Mouse (Mus musculus) kidney, embryonic 14.5 days (tissue): ENCODE measurements around the gene Cyp46a1. TPM values are rescaled to one million over a fixed set of nuclear protein-coding genes. Genes with fewer than 3 reads are reported as not detected.

Experiments used
- ATAC-seq: fragments of 200-750 bp; cut with Nextera tagmentation; 2 replicates; pipeline ENCODE4 v1.8.0; 2017; ENCODE audit warnings: moderate number of reproducible peaks, mild to moderate bottlenecking, moderate TSS enrichment, moderate library complexity; ENCODE audit not compliant: low FRiP score, low TSS enrichment
- H3K27ac ChIP-seq: fragments of 300-500 bp; sonication (generic); 2 replicates; pipeline ENCODE4 v1.5.1; 2014; ENCODE audit warnings: low read depth, mild to moderate bottlenecking, low read length, moderate library complexity, mixed read lengths
- H3K27me3 ChIP-seq: fragments of 300-500 bp; sonication (generic); 2 replicates; pipeline ENCODE4 v1.6.1; 2014; ENCODE audit warnings: mild to moderate bottlenecking, low read length; ENCODE audit not compliant: control insufficient read depth, insufficient read depth
- H3K36me3 ChIP-seq: fragments of 300-500 bp; sonication (generic); 2 replicates; pipeline ENCODE4 v1.6.1; 2014; ENCODE audit warnings: low read length, mixed read lengths; ENCODE audit not compliant: control insufficient read depth, insufficient read depth
- H3K4me1 ChIP-seq: fragments of 300-500 bp; sonication (generic); 2 replicates; pipeline ENCODE4 v1.6.1; 2014; ENCODE audit warnings: low read length, mixed read lengths; ENCODE audit not compliant: control insufficient read depth, insufficient read depth
- H3K4me2 ChIP-seq: fragments of 300-500 bp; sonication (generic); replicated peaks from 2 replicates; pipeline ENCODE4 v1.6.1; 2014; ENCODE audit warnings: low read depth, mild to moderate bottlenecking, low read length
- H3K4me3 ChIP-seq: fragments of 300-500 bp; sonication (generic); 2 replicates; pipeline ENCODE4 v1.5.1; 2014; ENCODE audit warnings: mild to moderate bottlenecking, low read length
- H3K9ac ChIP-seq: fragments of 300-500 bp; sonication (generic); 2 replicates; pipeline ENCODE4 v1.6.1; 2014; ENCODE audit warnings: low read depth, mild to moderate bottlenecking, low read length, moderate library complexity
- H3K9me3 ChIP-seq: fragments of 300-500 bp; sonication (generic); 2 replicates; pipeline ENCODE4 v1.6.1; 2016; ENCODE audit warnings: low read length; ENCODE audit not compliant: control insufficient read depth
- whole genome bisulfite sequencing: fragments of 180-500 bp; shearing (Covaris S2); extraction: QIAGEN DNeasy Blood & Tissue Kit; methylation state at CpG from one replicate; pipeline ENCODE4 v1.1.7; 2014; 5-methylcytosine and 5-hydroxymethylcytosine counted together
- polyA plus RNA-seq: library from polyadenylated mRNA; unstranded; fragments of >200 nt; fragmentation: Nextera tagmentation; extraction: Ambion mirVana; gene quantifications from 2 replicates; pipeline ENCODE4 v1.2.1, GENCODE M21; 2014

Gene Cyp46a1
- polyA plus RNA-seq, 1 experiment from 2014 or later, result 4.7 TPM

DNA sequence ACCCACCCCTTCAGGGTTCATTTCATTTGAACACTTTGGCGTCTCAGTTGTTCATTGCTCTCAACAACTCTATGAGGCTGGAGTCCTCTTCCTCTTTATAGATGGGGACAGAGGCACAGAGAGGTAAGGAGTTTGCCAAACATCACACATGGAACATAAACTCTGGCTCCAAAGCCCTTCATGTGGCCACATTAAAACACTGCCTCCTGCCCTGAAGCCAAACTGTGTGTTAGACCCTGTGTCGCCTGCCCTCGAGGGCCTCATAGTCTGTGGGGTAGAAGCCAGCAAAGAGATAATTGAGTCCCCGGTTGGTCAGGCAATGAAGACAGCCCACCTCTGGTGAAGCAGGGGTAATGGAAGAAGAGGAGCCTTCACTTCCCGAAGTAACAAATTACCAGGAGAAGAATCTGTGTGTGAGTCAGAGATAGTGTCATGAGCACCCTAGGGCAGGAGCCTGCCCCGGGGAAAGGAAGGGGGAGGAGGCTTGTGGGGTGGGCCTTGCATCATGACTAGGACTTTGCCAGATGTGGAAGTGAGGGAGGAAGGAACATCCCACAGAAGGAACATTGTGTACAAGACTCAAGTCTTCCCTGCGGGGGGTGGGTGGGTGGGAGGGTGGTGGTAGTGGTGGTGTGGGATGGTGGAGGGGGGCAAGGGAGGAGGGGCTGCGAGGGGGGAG lies 24.9 kb upstream of the Cyp46a1 start:
- Histone ChIP-seq H3K9me3 (no peaks in the 10 kb centered on the region), H3K9ac (no peak overlapping the region), H3K4me3 (no peak overlapping the region), H3K36me3 (no peaks in the 10 kb centered on the region), H3K27me3 (peaks cover 21% of the 10 kb centered on the region), H3K4me1 (peaks cover 17% of the 10 kb centered on the region; the same call in 1 of the 2 replicates), H3K27ac (no peak overlapping the region), H3K4me2 (no peak overlapping the region)
- 61% methylated on average over 7 of the region's 8 CpGs for WGBS
- no peak for ATAC-seq

- no peaks in the 10 kb centered on the region for H3K9me3 ChIP-seq
- peaks cover 17% of the 10 kb centered on the region; the same call in 1 of the 2 replicates for H3K4me1 ChIP-seq
- no peak overlapping the region for H3K4me3 ChIP-seq
- H3K27me3 ChIP-seq, result peaks cover 14% of the 10 kb centered on the region
- H3K27ac ChIP-seq, result no peak overlapping the region
- H3K36me3 ChIP-seq, result no peaks in the 10 kb centered on the region
- no peak for ATAC-seq
- H3K4me2 ChIP-seq, result no peak overlapping the region
- 86% methylated on average over 4 of the region's 4 CpGs for WGBS
- H3K9ac ChIP-seq, result no peak overlapping the region
Observed at GRCm38 (mm10) chr12:108310041-108310440, 24.1 kb upstream of the Cyp46a1 start.

DNA sequence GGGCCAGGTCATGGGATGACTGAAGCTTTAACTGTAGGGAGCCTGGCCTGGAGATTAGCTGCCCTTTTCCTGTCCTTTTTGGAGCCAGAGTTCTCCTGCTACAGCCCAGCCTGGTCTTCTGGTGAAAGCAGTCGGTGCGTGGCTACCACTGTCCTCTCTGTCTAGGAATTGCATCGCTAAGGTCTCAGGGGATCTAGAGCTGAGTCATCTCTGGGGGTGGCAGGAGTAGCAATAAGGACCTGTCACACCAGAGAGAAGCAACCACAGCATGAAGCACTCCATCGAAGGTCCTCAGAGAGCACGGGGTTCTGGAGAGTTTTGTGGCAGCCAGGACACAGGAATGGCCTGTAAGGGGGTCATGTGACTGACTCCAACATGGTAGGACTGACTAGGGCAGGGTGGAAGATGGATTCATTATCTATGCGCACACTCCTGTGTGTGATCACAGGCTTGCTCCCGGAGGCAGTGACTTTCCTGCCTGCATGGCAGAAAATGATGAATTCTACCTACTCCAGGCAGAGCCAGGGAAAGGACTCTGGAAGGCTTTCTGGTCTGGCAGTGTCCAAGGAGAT lies 23.6 kb upstream of the Cyp46a1 start:
- Histone ChIP-seq H3K4me2 (no peak overlapping the region), H3K36me3 (no peaks in the 10 kb centered on the region), H3K27me3 (peaks cover 10% of the 10 kb centered on the region), H3K9ac (no peak overlapping the region), H3K9me3 (no peaks in the 10 kb centered on the region), H3K27ac (no peak overlapping the region), H3K4me3 (no peak overlapping the region), H3K4me1 (peaks cover 17% of the 10 kb centered on the region; the same call in 1 of the 2 replicates)
- no peak for ATAC-seq
- 79% methylated on average over 7 of the region's 7 CpGs for WGBS

- H3K4me2 ChIP-seq, result no peak overlapping the region
- WGBS, result 77% methylated on average over 27 of the region's 27 CpGs
- H3K36me3 ChIP-seq, result no peaks in the 10 kb centered on the region
- no peak overlapping the region for H3K9ac ChIP-seq
- no peaks in the 10 kb centered on the region for H3K9me3 ChIP-seq
- no peak overlapping the region for H3K4me3 ChIP-seq
- no peak; the same call in 1 of the 2 replicates for ATAC-seq
- H3K27me3 ChIP-seq, result peaks cover 14% of the 10 kb centered on the region
- no peak overlapping the region for H3K27ac ChIP-seq
- 0 out of 2 replicates have a peak, but pooled peaks cover 11% of the 10 kb centered on the region for H3K4me1 ChIP-seq
Observed at GRCm38 (mm10) chr12:108311741-108312290, 22.4 kb upstream of the Cyp46a1 start.

DNA sequence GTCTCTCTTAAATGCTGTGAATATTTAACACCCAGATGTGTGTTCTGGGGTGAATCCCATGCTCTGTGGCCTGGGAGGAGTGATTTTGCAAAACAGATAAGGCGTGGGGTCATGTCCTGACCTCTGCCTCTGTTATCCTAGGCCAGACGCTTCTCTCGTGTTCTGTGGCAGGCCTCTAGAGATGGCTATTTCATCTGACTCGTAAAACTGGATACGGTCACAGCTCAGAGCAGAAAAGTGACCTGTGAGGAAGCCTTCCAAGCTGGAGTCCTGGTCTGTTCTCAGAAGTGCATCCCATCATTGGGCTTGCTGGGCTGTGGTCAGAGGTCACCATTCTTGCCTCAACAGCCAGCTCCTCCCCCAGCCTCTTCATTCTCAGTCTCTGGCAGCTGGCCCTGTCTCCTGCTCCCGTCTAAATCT lies 21.7 kb upstream of the Cyp46a1 start:
- peaks cover 18% of the 10 kb centered on the region for H3K27me3 ChIP-seq
- peak; percentile 24; the same call in 1 of the 2 replicates for ATAC-seq
- 23% methylated on average over 6 of the region's 6 CpGs for WGBS

GRCm38 (mm10) chr12:108313244-108313772 lies 20.9 kb upstream of the Cyp46a1 start:
- Histone ChIP-seq H3K9me3 (no peaks in the 10 kb centered on the region), H3K9ac (no peak overlapping the region), H3K4me3 (no peak overlapping the region), H3K27ac (no peak overlapping the region), H3K4me1 (peaks cover 24% of the 10 kb centered on the region; the same call in 1 of the 2 replicates), H3K4me2 (no peak overlapping the region), H3K36me3 (no peaks in the 10 kb centered on the region), H3K27me3 (peaks cover 27% of the 10 kb centered on the region)
- ATAC-seq, result no peak
- 85% methylated on average over 1 of the region's 1 CpGs for WGBS

More for the DNA sequence above, 21.7 kb upstream of the Cyp46a1 start:
- H3K9ac ChIP-seq, result no peak overlapping the region
- H3K4me3 ChIP-seq, result no peak overlapping the region
- no peak overlapping the region for H3K27ac ChIP-seq
- no peaks in the 10 kb centered on the region for H3K9me3 ChIP-seq
- no peak overlapping the region for H3K4me2 ChIP-seq
- no peaks in the 10 kb centered on the region for H3K36me3 ChIP-seq
- H3K4me1 ChIP-seq, result 0 out of 2 replicates have a peak, but pooled peaks cover 17% of the 10 kb centered on the region

DNA sequence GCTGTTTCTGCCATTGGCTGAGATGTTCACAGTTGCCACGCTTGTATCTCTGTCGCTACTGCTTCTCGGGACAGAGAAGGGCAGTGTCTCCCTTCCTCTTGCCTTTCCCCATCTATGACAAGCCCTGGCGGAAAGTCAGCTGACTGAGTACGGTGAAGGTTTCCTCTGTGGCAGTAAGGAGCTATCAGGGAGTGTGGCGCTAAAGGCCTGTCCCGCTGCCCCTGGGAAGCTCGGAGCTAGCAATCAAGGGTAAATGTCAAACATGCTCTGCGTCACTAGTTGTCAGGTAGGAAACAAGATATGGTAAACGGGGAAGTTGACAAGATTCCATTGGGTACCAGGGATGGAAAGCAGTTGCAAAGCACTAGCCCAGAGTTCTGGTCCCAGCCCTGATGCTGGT lies 18.4 kb upstream of the Cyp46a1 start:
- Histone ChIP-seq H3K4me1 (peaks cover 29% of the 10 kb centered on the region; the same call in 1 of the 2 replicates), H3K4me3 (no peak overlapping the region), H3K9me3 (no peaks in the 10 kb centered on the region), H3K9ac (no peak overlapping the region), H3K27me3 (peaks cover 49% of the 10 kb centered on the region), H3K4me2 (no peak overlapping the region), H3K27ac (no peak overlapping the region), H3K36me3 (no peaks in the 10 kb centered on the region)
- WGBS, result 42% methylated on average over 10 of the region's 10 CpGs
- no peak for ATAC-seq

DNA sequence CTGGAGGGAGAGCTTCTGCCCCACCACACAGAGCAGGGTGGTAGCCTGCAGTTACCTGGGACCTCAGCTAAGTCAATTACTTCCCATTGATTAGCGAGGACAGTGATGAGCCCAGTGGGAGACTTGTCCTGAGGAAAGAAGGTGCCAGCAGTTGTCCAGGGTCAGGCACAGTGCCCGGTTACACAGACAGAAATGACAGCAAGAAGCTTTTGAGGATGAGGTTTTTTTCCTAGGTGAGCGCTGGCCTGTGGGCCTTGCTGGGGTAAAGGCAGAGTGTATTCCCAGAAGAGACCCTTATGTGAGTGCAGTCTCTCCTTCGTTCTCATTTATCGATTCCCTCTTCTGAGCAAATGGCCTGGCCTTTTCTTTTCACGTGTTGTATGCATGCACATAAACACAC lies 17.5 kb upstream of the Cyp46a1 start:
- no peak for ATAC-seq
- Histone ChIP-seq H3K4me1 (peaks cover 29% of the 10 kb centered on the region; the same call in 1 of the 2 replicates), H3K9me3 (no peaks in the 10 kb centered on the region)

More for the DNA sequence above, 17.5 kb upstream of the Cyp46a1 start:
- Histone ChIP-seq H3K27ac (no peak overlapping the region), H3K4me2 (no peak overlapping the region), H3K27me3 (peaks cover 49% of the 10 kb centered on the region), H3K4me3 (no peak overlapping the region), H3K36me3 (no peaks in the 10 kb centered on the region), H3K9ac (no peak overlapping the region)
- 33% methylated on average over 6 of the region's 6 CpGs for WGBS
